Mouse (Mus musculus) cerebral cortex, adult 2 months (tissue): ENCODE results near the gene Gm21773.

Experiments used
- WGBS: fragments of 180-500 bp; shearing (Covaris S2); methylation state at CpG from one replicate; pipeline ENCODE4 v1.1.7; 2018; 5-methylcytosine and 5-hydroxymethylcytosine counted together

Gm21773 gene

DNA sequence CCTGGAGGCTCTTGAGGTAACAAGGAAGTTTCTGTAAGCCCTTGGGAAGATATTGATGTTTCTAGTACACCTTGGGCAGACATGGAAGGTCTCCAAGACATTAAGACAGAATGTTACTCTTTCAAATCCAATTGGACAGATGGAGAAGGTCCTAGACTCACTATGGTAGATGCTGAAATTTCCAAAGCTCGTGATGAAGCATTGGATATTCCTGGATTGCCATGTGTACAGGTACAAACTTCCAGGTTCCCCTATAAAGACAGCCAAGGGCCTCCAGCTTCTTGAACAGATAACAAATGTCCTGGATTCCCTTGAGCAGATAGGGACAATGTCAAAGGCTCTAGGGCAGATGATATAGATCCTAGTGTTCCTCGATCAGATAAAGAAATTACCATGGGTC is at the start of gene Gm21773:
Gm21773 (minus strand) TSS at position 101 of the 400 bp plus-strand sequence.
- no CpG with 5 or more reads among the region's 2 CpGs for WGBS
